Mouse (Mus musculus) E14TG2a.4 (cell line): ENCODE results near the gene Ccdc155.

Experiments used
- CTCF ChIP-seq: conservative IDR thresholded peaks from 2 replicates; pipeline ENCODE4 v1.5.1; 2014; ENCODE audit warnings: low read length
- POU5F1 ChIP-seq: IDR thresholded peaks from 2 replicates; pipeline ENCODE4 v1.6.1; 2014; ENCODE audit warnings: low read length, borderline replicate concordance

GRCm38 (mm10) chr7:45162996-45163615 is 41.6 kb downstream of the Ccdc155 start:
- TF ChIP-seq CTCF (no peak), POU5F1 (no peak)
